Mouse (Mus musculus): Measurements from ENCODE around the gene Cldn3. TPM values are rescaled to one million over a fixed set of nuclear protein-coding genes. Genes with fewer than 3 reads are reported as not detected.
A peak's percentile ranks its signal among the peaks of the same experiment; 100 is the strongest.
"Not testable (repeated sequence)": the region's sequence is repeated elsewhere in the genome, so short reads cannot be mapped to it uniquely, and the experiment has no call there.

Gene Cldn3
- total RNA-seq, 1 experiment from 2014 or later: not detected

GRCm38 (mm10) chr5:134964655-134965054 is 21.4 kb upstream of the Cldn3 start:
- not testable (repeated sequence) for ATAC-seq (ENCODE audit: extremely low read depth, insufficient number of reproducible peaks, low FRiP score, poor library complexity, severe bottlenecking)

GRCm38 (mm10) chr5:134965473-134965851 is 20.6 kb upstream of the Cldn3 start:
- ATAC-seq (ENCODE audit: extremely low read depth, insufficient number of reproducible peaks, low FRiP score, poor library complexity, severe bottlenecking): peak; percentile 49; the same call in 1 of the 2 replicates

- peak; percentile 74 for ATAC-seq (ENCODE audit: extremely low read depth, insufficient number of reproducible peaks, low FRiP score, poor library complexity, severe bottlenecking)
Measured at GRCm38 (mm10) chr5:134965852-134966821, 19.9 kb upstream of the Cldn3 start.

GRCm38 (mm10) chr5:134967164-134967944 is 18.7 kb upstream of the Cldn3 start:
- ATAC-seq (ENCODE audit: extremely low read depth, insufficient number of reproducible peaks, low FRiP score, poor library complexity, severe bottlenecking): no peak

DNA sequence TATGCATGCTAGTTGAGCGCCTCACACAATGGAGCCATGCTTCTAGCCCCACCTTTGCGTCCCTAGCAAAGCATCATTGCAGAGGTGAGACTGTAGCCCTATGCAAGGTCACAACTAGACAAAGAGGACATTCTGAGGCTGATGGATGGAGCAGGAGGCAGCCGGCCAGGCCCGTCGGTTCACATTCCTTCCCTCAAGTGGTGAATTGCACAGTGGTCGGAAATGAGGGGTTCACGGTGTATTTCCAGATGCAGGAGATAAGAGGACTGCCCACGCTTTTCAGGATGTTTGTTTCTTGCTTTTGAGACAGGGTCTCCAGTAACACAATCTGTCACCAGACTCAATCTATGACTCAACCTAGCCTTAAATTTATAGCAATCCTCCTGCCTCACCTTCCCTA is 15.3 kb upstream of the Cldn3 start:
- ATAC-seq (ENCODE audit: extremely low read depth, insufficient number of reproducible peaks, low FRiP score, poor library complexity, severe bottlenecking): no peak

DNA sequence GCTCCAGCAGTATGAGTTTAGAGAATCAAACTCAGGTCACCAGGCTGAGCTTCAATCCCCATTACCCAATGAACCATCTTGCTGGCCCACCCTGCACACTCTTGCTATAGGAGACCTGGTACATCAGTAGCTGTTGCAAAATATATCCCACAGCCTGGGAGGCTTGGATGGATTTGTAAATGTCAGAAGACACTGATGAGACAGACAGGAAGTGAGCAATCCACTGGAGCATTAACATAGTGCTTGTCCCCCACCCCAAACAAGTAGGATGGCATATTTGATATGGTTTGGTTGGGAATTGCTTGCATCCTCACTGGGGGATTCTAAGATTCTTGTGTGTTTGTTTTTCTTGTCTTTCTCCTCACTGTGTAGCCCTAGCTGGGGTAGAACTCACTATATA is 12.9 kb upstream of the Cldn3 start:
- ATAC-seq (ENCODE audit: extremely low read depth, insufficient number of reproducible peaks, low FRiP score, poor library complexity, severe bottlenecking): no peak

DNA sequence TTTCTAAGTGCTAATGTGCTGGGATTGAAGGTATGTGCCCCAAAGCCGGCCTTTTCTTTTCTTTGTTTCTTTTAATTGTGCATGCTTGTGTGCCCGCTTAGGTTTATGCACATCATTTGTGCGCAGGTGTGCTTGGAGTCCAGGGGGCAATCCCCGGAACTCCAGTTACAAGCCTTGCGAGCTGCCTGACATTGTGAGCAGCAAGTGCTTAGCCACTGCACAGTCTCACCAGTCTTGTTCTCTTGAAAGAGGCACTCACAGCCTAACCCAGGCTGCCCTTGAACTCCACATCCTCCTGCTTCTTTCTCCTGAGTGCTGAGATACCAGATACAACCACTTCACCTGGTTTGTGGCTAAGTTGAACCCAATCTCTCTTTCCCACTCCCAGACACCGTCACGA is 12.5 kb upstream of the Cldn3 start:
- no peak for ATAC-seq (ENCODE audit: extremely low read depth, insufficient number of reproducible peaks, low FRiP score, poor library complexity, severe bottlenecking)

GRCm38 (mm10) chr5:134974294-134974693 is 11.7 kb upstream of the Cldn3 start:
- no peak for ATAC-seq (ENCODE audit: extremely low read depth, insufficient number of reproducible peaks, low FRiP score, poor library complexity, severe bottlenecking)

DNA sequence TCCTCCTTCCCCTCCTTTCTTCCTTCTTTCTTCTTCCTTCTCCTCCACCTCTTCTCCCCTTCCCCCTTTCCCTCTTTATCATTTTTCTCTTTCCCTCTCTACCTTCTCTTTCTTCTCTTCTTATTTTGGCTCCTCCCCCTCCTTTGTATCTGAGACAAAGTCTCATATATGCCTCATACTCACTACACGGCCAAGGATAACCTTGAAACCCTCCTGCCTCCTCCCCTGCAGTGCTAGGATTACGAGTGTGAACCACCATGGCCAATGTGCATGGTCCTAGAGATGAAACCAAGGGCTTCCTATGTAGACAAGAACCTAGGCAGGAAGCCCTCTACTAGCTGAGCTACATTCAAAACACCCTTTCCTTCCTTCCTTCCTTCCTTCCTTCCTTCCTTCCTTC is 11.1 kb upstream of the Cldn3 start:
- no peak for ATAC-seq (ENCODE audit: extremely low read depth, insufficient number of reproducible peaks, low FRiP score, poor library complexity, severe bottlenecking)

- no peak for ATAC-seq (ENCODE audit: extremely low read depth, insufficient number of reproducible peaks, low FRiP score, poor library complexity, severe bottlenecking)
Measured at GRCm38 (mm10) chr5:134976164-134976563, 9.8 kb upstream of the Cldn3 start.

GRCm38 (mm10) chr5:134976577-134977250 is 9.3 kb upstream of the Cldn3 start:
- no peak for ATAC-seq (ENCODE audit: extremely low read depth, insufficient number of reproducible peaks, low FRiP score, poor library complexity, severe bottlenecking)

GRCm38 (mm10) chr5:134977837-134978236 is 8.2 kb upstream of the Cldn3 start:
- no peak for ATAC-seq (ENCODE audit: extremely low read depth, insufficient number of reproducible peaks, low FRiP score, poor library complexity, severe bottlenecking)

GRCm38 (mm10) chr5:134981149-134981548 is 4.9 kb upstream of the Cldn3 start:
- no peak for ATAC-seq (ENCODE audit: extremely low read depth, insufficient number of reproducible peaks, low FRiP score, poor library complexity, severe bottlenecking)

- no peak for ATAC-seq (ENCODE audit: extremely low read depth, insufficient number of reproducible peaks, low FRiP score, poor library complexity, severe bottlenecking)
Measured at GRCm38 (mm10) chr5:134983111-134983510, 2.9 kb upstream of the Cldn3 start.

GRCm38 (mm10) chr5:134983771-134984170 is 2.2 kb upstream of the Cldn3 start:
- no peak for ATAC-seq (ENCODE audit: extremely low read depth, insufficient number of reproducible peaks, low FRiP score, poor library complexity, severe bottlenecking)

- ATAC-seq (ENCODE audit: extremely low read depth, insufficient number of reproducible peaks, low FRiP score, poor library complexity, severe bottlenecking): no peak
Measured at GRCm38 (mm10) chr5:134986298-134987268, 569 bp downstream of the Cldn3 start.

GRCm38 (mm10) chr5:134989166-134989565 is 3.2 kb downstream of the Cldn3 start:
- ATAC-seq (ENCODE audit: extremely low read depth, insufficient number of reproducible peaks, low FRiP score, poor library complexity, severe bottlenecking): no peak

GRCm38 (mm10) chr5:134989741-134990140 is 3.7 kb downstream of the Cldn3 start:
- no peak for ATAC-seq (ENCODE audit: extremely low read depth, insufficient number of reproducible peaks, low FRiP score, poor library complexity, severe bottlenecking)

All from neutrophil, adult 5-6 weeks (primary cell).